Mouse (Mus musculus) embryo, embryonic 11 days (tissue): Measurements from ENCODE around the gene Cacng8.
A peak's percentile ranks its signal among the peaks of the same experiment; 100 is the strongest.

Experiments
- DNase-seq: peaks from one replicate; pipeline ENCODE4 v3.0.0-alpha.2; 2015

The Cacng8 gene

DNA sequence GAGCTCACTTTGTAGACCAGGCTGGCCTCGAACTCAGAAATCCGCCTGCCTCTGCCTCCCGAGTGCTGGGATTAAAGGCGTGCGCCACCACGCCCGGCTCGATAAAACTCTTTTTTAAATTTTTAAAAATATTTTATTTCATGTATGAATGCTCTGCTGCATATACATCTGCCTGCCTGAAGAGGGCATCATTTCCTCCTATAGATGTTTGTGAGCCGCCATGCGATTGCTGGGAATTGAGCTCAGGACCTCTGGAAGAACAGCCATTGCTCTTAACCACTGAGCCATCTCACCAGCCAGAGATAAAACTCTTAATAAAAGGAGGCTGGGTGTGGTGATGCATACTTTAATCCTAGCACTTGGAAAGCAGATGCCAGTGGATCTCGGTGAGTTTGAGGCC, 49.5 kb downstream of the Cacng8 start:
- no peak for DNase-seq

DNA sequence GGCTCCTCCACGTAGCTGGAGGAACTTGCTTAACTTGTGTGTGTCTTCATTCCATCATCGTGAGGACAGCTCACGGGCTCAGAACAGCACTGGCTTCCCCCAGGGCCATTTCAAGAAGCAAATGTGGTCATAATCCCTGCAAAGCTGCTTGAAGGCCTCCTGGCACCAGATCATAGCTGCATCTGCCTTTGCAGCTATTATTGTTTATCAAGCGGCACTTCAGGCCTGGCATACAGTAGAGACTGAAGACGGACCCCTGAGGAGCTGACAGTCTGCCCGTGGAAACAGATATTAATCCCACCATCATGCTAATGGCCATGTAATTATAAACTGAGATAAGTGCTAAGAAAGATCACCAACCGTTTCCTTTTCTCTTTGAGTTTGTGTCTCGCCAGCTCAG, 50.0 kb downstream of the Cacng8 start:
- no peak for DNase-seq

DNA sequence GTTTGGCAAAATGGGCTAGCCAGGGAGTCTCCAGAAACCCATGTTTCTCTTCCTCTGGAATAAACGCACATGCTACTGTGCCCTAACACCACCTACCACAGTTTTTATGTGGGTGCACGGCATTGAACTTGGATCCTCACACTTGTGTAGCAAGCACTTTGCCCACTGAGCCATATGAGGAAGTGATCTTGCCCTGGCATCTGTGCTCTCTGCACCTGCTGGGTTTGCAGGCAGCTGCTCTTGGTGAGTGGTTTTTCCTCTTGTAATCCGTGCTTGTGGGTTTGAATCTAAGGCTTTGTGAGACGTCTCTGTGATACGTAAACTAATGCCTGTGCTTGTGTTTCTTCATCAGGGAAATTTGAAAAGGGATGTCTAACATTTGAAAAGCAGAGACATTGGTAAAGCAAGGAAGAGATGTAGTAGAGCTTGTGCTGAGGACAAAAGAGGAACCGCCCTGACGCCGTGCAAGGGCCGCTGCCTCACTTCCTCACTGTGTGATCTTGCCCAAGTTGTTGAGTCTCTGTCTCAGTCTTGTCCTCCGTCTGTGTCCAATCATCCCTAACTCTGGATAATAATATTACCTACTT, 52.1 kb downstream of the Cacng8 start:
- no peak for DNase-seq

DNA sequence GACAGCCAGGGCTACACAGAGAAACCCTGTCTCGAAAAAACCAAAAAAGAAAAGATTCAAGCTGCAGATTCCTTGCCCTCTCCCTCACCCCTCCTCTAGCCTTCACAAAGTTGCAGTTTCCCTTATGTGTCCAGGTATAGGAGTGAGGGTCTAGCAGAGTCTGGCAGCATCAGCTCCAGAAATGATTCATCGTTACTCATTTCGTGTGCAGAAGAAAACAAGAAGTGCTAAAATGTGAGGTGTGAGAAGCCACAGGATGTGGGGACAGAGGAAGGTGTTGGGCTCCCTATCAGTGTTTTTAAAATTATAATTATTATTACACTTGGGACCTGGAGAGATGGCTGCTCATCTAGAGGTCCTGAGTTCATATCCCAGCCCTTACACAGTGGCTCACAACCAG, 54.2 kb downstream of the Cacng8 start:
- no peak for DNase-seq

DNA sequence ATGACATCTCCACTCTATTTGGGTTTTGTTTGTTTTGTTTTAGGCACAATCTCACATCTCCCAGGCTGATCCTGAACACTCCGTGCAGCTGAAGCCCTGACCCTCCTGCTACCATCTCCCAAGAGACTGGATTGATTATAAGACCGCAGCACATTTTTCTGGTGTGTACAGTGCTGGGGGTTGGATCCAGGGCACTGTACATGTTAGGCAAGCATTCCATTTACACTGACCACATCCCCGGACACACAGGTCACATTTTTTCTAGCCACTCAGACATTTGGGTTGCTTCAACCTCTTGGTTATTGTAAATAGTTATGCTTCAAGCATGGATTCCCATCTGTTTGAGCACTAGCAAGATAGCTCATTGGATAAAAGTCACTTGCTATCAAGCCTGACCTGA, 56.1 kb downstream of the Cacng8 start:
- no peak for DNase-seq

- no peak for DNase-seq
Measured at GRCm38 (mm10) chr7:3447026-3447425, 56.5 kb downstream of the Cacng8 start.

DNA sequence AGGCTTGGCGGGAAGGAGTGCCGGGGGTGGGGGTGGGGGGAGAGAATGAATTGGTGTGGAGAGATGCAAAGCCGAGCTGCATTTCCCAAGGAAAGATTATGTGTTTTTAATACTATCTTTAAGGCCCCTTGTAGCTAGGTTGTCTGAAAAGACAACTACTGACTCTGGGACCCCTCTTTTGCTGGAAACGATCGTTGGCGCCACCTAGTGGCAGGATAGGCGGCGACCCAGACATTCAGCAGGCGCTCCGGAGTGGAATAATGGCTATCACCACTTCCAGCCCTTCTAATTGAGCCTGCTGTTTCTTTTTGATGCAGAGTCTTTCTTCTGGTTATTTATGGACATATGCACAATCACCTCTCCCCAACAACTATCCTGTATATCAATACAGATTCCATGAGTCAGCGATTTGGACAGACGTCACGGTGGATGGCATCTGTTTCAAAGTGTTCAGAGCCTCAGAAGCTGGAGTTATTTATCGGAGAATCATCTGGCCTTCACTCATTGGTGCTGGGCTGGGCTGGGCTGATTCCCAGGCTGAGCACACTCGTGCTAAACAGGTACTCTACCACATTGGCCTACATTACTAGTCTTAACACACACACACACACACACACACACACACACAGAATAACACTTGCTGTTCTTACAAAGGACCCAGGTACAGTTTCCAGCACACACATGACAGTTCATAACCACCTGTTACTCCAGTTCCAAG, 58.4 kb downstream of the Cacng8 start:
- peak; percentile 75 for DNase-seq

DNA sequence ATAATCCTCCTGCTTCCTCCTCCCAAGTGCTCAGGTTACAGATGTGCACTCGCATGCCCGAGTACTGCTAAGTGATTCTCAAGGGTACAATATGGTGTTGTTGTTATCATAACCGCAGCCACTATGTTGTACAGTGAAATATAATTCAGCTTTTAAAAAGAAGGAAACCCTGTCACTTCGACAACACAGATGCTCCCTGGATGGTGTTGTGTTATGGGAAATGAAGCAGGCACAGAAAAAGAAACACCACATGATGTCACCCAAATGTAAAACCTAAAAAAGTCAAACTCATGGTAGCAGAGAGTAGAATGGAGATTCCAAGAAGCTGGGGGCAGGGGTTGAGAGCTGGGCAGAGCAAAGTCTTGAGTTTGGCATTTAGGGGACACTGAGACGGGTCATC, 60.2 kb downstream of the Cacng8 start:
- DNase-seq: no peak

DNA sequence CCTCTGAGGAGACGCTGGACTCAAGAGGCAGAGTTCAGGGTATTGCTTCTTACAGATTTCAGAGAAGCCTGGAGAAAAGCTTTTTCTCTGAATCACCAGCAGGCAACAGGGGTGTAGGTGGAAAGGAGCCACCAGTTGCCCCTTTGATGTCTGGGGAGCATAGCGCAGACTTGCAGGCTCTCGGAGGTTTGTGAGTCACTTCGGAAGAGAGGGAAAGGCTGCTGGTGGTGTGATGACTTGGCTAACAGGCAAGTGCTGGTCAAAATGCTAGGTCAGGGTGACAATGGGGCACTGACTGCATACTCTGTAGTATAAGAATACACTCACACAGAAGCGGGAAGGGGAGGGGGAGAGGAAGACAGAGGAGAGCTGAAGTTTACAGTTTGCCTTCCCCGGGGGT, 60.7 kb downstream of the Cacng8 start:
- DNase-seq: no peak

DNA sequence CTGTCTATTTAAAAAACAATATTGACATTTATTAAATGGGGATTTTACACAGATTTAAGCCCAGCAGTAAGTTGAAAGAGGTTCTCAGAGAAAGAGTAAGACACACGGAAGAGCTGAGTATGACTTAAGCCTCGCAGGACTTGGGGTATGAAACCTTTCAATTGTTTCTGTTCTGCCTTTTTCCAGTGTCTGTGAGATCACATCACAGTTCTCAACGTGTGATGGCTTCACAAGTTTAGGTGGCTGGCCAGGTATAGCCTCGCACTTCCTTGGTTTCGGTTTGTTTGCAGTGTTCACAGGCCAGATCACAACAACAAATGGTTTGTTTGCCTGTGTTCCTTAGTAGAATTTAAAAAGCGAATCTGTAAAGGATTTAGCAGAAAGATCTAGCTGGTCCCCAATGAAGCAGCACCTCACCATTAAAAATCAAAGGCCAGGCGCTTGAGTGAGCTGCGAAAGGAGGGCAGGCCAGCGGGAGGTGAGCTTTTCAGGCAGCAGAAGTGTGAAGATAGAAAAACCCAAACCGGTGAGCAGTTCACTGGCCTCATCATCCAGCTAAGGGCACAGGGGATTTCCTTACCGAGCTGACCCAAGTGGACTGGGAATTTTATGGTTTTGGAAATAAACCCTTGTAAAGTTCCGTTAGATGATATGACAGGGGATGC, 62.5 kb downstream of the Cacng8 start:
- DNase-seq: no peak

DNA sequence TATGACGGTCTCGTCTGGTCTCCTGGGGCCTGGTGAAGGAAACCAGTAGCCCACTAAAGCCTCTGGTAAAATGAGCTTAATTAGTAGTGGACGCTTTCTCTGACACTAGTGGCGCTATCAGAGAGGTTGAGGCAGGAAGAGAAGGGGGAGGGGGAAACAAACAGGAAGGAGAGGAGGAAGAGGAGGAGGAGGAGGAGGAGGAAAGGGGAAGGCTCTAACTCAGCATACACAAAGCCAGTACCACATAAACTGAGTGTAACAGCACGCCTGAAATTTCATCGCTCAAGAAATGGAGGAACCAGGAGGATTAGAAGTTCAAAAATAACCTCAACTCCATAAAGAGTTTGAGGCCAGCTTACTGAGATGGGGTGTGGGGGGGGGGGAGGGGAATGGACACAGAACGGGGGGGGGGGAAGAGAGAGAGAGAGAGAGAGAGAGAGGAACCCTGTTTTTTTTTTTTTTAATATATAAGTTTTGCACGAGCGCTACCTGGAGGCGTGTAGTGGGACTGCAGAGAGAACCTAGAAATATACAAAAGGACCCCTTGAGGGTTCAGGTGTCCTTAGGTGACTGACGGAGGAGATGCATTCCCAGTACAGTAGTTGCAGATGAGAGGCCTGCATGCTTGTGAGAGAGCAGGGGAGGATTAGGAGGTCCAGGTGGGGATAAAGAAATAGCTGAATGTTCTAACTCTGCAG, 63.2 kb downstream of the Cacng8 start:
- peak; percentile 12 for DNase-seq

- no peak for DNase-seq
Measured at GRCm38 (mm10) chr7:3457111-3457840, 66.8 kb downstream of the Cacng8 start.

DNA sequence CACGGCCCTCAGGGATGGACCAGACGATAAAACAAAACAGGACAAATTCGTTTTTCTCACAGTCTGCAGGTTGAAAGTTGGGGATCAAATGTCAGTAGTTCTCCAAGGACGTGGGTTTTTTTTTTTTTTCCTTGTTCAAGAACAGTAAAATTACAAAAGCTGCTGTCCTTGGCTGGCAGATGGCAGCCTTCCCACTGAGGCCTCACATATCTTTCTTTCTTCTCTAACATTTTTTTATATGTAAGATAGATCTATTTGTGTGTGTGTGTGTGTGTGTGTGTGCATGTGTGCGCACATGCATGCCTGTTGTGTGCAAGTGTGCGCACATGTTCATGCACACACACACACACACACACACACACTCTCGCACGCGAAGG, 67.3 kb downstream of the Cacng8 start:
- no peak for DNase-seq

DNA sequence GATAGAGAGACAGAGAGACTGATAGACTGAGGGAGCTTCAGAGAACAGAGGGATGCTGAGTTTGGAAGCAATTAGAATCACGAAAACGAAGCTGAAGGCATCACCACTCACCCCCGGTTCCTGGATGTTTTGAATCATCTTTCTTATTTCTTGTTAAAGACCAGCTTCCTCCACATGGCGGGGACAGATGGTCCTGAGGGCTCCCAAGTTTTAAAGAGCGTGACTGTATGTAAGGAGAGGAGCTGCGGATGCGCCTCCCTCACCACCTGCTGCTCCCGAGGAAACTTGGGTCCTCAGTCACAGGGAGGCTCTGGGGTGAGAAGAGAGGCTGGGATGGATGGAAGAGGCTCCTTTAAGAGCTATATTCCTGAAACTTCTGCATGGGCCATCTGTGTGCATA, 69.8 kb downstream of the Cacng8 start:
- no peak for DNase-seq

- DNase-seq: no peak
Measured at GRCm38 (mm10) chr7:3463306-3463705, 72.8 kb downstream of the Cacng8 start.
